Mouse (Mus musculus) layer of hippocampus, adult 9-10 months (tissue): ENCODE data around the gene Pcbp1.
"Not testable (repeated sequence)": the region's sequence is repeated elsewhere in the genome, so short reads cannot be mapped to it uniquely, and the experiment has no call there.

Experiments used
- DNase-seq: peaks from one replicate; pipeline ENCODE4 v3.0.0; 2022; ENCODE audit warnings: low spot score

The Pcbp1 gene

DNA sequence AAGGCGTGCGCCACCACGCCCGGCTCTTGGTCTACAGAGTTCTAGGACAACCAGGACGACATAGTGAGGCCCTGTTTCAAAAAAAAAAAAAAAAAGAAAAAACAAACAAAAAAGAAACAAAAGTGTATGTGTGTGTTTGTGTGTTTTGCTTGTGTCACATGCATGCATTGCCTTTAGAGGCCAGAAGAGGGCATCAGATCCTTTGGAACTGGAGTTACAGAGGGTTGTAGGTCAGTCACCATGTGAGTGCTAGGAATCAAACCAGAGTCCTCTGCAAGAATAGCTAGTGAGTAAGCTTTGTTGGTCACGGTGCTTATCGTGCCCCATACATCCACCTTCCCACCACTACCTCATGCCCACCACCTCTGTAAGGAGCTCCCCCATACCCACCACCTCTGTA lies 31.4 kb downstream of the Pcbp1 start:
- DNase-seq, result no peak

DNA sequence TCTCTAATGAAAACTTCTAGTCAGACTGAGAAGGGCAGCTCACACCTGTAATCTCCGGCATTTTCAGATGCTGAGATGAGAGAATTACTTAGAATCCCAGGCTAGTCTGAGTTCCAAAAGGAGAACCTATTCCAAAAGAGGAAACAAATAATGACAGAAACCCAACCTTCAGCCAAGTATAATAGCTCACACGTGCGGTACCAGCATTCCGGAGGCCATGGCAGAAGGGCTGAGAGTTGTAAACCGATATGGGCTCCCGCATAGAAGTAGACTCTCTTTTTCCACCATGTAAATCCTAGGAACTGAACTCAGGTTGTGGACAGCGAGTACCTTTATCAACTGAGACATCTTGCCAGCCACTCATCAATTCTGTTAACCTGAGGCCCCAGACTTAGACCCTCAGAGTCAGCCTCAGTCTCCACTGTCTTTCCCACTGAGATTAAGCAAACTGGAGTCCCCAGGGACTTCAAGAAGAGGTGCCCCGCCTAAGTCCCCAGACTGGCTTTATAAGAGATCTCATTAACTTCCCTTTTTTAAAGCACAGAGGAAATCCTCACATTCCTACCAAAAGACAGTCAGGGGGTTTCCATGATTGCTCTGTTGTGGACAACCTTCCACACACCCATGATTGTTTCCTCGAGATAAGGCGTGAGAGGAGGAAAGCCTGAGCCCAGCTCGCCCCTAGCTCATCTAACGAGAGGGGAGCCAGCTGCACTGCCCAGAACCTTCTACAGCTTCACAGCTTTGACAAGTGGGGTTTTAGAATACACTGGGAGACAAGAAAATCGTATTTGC lies 32.5 kb downstream of the Pcbp1 start:
- DNase-seq, result no peak

DNA sequence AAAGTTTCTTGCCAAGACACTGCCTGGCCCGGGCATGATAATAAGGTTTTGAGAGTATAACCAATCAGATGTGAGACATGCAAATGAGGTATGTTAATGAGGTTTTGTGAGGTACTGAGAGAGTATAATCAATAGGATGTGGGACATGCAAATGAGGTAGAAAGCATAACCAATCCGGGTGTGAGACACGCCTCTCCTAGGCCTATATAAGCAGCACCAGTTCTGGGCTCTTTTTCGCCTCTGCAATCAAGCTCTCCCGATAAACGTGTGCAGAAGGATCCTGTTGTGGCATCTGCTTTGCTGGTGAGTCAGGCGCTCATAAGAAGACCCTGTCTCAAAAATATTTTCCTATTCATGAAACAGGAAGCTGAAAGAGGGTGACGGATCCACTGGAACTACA lies 35.7 kb downstream of the Pcbp1 start:
- DNase-seq, result not testable (repeated sequence)

DNA sequence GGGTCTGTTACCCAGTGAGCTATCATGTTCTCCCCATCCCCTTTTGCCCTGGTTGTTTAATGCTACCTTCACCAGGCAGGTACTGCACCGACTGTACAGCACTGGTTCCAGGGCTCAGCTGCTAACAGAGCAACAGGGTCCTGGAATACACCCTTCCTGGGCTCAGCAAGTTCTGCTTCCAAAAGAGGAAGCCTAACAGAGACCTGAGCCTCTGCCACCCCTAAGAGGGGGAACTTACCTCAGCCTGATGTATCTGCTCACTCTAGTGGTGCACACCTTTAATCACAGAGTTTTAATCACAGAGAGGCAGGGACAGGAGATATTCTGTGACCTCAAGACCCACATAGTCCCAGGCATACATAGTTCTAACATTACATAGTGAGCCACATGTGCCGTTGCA lies 36.2 kb downstream of the Pcbp1 start:
- DNase-seq, result no peak

DNA sequence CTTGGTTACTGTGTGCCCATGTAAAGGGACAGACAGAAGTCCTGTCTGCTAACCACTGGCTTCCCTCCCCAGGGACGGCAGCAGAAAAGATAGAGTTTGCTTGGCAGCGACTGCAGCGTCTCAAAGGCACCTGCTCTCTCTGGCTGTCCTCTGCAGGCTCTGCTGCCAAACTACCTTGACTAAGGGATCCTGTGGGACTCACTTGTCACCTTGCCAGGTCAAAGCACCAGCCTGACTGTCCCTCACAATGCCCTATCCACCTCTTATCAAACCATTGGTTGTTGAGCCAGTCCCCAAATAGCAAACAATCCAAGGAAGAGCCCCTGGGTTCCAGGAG lies 38.0 kb downstream of the Pcbp1 start:
- DNase-seq, result no peak

DNA sequence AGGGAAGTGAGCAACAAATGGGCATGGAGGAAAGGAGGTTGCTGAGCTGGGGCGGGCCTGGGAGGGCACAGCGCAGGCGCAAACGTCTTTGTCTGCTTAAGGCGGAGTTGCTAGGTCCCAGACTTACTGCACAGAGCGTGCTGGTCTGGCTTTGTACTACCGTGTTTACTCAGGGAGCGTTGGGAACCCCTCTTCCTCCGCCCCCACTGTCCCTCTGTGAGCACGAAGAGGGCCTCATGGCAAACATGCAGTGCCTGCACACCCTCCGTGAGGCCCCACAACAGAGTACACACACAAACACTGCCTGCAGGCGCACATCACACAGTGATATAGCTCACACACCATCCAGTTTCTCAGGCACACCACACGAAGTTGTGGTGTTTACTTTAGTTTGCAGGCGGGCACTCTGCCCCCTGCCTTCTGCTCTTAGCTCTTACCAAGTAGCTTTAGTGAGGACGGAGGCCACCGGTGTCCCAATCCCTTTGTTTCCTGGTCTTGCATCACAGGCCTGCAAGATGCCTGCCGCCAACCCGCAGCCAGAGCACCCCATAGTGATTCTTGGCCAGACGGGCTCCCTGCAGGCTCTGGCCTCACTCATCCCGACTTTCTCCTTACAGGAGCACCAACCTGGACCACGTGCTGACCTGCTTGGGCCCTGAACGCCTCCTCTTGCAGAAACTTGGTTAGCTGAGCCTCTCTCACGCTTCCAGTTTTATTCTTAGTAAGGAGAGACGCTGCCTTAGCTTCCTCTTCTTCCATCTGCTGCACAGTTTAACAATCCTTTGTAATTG lies 38.6 kb downstream of the Pcbp1 start:
- DNase-seq, result peak; percentile 40

DNA sequence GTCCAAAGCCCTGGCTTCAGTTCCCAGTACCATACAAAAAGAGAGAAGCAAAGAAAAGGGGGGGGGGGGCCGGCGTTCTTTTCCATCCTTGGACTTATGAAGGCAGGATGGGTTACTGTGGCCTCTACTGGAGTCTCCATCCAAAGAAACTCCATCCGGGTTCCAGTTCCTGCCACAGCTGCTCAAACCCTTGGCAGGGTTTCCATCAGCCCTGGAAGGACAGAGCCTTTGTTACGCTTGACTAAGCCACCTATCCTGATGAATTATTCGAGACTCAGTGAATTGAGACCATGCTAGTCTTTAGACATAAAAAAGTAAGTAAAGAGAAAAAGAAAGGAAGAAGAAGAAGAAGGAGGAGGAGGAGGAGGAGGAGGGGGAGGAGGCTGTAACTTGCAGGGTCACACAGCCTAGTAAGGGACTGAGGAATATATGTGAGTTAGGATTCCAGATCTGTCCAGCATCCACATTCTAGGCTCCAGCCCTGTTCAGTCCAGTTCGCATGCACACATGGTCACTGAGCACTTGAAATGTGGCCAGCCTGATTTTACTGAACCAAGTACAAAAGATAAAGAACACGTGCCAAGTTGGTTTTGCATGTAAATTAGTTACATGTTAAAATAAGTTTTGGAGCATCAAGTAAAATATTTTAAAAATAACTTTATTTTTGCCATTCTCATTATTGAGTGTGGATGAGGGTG lies 40.0 kb downstream of the Pcbp1 start:
- DNase-seq, result no peak

DNA sequence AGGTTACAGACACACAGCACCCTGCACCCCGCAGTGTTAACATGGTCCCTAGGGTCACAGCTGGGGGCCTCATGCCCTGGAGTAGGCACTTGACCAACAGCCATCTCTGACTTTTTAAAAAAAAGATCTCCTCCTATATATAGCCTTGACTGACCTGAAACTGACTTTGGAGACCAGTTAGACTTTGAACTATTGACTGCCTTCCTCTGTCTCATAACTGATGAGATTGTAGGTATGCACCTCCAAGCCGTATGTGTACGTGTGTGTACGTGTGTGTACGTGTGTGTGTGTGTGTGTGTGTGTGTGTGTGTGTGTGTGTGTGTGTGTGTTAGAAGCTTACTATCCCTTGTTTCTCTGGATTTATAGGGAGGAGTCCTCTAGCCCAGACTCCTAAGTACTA lies 44.2 kb downstream of the Pcbp1 start:
- DNase-seq, result no peak

DNA sequence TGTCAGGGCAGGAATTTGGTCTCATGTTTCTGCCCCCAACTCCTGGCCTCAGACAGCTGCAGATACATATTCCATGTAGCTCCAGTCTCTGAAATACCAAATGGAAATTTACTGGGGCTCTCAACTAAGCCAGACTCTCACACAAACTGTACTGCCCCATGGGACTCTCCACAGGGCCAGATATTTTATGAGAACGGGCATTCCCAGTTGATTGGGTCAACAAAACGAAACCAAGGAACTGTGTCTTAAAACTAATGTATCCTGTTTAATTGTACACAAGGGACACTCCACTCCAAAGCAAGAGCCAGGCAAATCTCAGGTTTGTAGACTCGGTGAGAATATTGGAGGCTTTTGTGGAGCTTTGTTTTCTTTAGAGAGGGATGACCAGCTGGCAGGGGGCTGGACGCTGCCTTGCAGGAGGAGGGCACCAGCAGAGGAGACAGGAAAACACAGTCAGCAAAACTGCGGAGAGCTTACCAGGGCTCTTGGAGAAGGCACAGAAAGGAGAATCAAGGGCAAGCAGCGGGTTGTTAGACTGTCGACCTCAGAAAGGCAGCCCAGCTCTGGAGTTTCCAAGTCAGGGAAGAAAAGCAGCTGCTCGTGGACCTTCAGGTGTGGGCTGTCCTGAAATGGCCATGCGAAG lies 45.8 kb downstream of the Pcbp1 start:
- no peak for DNase-seq

DNA sequence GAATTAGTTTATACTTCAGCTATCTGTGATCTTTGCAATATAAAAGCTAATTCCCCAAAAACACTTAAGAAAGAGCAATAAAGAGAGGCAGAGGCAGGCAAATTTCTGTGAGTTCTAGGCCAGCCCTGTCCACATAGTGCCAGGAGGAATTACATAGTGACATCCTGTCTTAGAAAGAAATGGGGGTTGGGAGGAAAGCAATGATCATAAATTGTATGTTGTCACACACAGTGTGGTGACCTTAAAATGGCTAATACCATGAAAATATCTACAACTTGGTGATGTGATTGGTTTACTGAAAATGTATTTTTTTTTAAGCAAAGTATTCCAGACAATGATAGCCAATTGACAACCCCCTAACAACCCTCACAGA lies 46.3 kb downstream of the Pcbp1 start:
- no peak for DNase-seq

DNA sequence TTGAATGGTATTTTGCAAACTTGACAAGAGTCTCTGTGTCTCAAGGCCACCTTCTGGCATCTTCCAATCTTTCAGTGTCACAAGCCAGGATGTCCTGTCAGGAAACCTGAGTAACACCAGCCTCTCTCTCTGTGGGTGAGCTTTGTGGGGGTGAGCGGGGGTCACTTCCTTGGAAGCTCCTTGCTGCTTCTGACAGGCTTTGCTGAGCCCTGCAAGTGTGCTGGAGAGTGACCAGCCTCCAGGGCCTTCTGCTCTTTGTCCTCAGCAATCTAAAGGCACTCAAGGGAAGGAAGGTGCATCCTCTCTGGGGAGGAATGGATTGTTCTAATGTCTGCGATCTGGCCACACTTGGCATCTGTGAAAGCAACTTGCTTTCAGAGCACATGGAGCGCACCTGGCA lies 46.8 kb downstream of the Pcbp1 start:
- no peak for DNase-seq

DNA sequence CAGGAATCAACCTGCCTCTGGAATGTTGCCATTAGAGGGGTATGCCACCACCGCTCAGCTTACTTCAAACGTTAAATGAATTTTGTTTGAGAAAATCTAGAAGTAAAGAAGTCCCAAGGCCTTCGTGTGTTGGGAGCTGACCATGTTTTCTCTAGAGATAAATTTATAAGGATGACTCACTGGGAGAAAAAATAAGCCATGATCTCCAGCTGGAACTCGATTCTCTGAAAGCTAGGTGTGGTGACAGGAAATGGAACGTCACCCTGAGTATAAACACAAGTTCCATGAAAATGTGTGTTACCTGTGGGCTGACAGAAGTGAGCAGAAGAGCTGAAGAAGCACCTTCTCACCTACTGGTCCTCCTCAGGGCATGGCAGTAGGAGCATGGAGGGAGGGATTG lies 49.2 kb downstream of the Pcbp1 start:
- DNase-seq, result no peak

DNA sequence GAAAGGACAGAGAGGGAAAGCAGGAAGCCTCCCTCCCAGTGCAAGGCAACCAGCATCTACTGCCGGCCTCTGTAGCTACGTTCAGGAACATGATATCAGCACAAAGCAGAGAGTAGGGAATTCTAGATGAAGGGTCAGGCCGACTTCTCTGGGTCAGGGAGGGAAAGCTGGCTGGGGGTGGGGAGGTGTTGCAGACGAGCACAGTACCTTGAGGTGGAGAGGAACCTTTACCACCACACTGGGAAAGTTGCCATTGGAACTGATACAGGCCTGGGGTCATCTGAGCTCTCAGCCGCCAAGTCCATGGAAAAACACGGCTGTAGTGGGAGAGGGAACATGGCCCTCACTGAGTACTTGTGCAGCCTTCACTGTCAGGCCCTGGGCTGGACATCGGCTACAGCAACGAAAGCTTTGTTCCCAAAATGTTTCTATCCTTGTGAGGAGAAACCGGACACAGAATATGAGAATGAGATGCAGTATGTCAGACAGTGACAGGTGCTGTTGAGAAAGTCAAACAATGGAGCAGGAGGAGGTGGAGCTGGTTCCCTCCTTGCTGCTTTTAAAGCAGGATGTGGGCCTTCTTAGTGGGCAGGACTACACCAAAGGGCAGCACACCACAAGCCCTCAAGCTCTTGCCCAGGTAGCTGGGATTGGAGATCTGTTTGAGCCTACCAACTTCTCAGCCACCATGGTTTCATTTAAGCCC lies 50.5 kb downstream of the Pcbp1 start:
- no peak for DNase-seq

DNA sequence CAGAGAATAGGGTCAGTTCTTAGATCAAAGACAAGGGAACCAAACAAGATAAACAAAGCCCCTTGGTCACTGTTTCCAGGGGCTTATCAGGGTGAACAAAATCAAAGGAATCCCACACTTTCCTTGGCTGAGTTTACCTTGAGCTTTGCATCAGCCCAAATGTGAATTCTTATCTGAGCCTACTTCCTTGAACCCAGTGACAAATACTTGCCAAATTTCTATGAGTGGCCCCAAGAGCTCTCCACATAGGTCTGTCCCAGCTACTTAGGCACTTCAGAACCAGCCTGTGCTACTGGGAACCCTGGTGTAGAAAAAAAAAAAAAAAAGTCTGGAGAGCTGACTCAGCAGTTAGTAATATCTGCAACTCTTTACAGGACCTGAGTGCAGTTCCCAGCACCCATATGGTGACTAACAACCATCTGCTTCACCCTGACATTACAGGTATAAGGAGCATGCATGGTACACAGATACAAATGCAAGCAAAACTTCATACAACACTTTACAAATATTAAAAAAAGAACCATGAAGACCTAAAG lies 51.4 kb downstream of the Pcbp1 start:
- DNase-seq, result no peak
